Mouse (Mus musculus): ENCODE results near the gene Jarid2.
"Not testable (repeated sequence)": the region's sequence is repeated elsewhere in the genome, so short reads cannot be mapped to it uniquely, and the experiment has no call there.

Jarid2 gene

DNA sequence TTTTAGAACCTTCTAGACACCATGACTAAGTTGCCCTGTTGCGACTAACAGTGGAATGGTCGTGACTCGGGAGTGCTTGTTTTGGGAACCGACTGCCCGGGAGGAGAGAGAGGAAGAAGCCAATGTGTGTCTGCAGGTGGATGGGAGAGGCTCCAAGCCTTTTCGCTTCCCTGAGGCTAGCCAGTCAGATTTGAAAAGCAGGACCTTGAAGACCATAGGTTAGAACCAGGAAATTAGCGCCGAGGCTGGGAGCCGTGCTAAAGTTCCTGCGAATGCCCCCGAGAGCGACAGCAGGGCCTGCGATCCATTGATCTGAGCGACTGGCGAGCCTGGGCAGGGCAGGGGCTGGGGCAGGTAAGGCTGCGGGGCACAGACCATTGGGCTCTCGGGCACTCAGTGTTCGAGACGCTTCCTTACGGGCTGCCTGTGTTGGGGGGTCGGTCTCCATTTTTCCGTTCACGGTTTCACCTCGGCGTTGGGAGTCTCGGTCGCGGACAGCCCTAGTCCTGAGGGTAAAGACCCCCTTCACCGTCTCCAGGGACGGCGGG, at the start of gene Jarid2:
TSS of gene Jarid2 (plus strand) at position 51 of the 548 bp plus-strand sequence.
- peak; percentile 69 to 86 for DNase-seq (ENCODE audit: inconsistent age in 2 of 2, low spot score in 1 of 2)

DNA sequence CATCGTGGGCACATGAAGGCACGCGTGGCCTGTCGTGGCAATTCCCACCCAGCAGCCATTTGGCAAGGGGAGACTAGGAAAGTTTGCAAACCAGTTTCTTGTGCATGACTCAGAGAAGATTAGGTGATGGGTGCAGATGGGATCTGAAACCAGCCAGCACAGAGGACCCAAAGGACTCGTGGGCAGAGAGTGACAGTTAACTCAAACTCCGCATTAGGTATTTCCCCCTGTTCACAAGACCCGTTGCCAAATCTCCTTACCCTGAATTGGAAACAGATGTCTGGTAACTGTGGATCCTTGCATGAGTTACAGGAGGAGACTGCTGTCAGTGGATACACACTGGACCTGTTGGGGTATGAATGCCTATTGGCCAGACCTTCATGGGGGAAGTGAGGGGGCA, 48.2 kb upstream of the Jarid2 start:
- no peak for DNase-seq (ENCODE audit: inconsistent age in 2 of 2, low spot score in 1 of 2)

DNA sequence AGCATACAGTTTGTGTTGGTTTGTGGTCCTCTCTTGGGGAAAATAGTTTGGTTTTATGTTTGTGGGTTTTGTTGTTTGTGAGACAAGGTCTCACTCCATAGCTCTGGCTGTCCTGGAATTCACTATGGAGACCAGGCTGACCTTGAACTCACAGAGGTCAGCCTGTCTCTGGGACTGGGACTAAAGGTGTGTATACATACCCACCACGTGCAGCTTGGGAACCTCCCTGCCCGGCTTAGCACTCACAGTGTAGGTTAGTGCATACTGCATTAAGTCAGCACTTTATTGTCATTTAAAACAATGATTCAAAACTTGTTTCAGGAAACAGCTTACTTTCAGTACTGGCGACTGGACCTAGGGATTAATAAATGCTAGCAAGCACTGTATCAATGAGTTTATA, 41.1 kb upstream of the Jarid2 start:
- no peak for DNase-seq (ENCODE audit: inconsistent age in 2 of 2, low spot score in 1 of 2)

DNA sequence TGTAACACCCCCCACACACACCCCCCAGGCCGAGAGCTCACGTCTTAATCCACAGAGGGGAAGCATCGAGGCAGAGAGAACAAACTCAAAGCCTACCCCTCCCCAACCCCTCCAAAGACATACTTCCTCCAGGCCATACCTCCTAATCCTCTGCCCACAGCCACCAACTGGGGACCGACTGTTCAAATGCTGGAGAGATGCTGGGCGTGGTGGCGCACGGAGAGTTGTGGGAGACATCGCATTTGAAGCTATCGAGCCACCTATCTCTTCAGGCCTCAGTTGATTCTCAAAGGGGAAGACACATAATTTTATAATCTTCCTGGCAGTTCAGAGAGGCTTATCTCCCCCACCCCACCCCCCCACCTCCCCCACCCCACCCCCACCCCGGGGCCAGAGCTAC, 31.6 kb upstream of the Jarid2 start:
- DNase-seq (ENCODE audit: inconsistent age in 2 of 2, low spot score in 1 of 2), result no peak

DNA sequence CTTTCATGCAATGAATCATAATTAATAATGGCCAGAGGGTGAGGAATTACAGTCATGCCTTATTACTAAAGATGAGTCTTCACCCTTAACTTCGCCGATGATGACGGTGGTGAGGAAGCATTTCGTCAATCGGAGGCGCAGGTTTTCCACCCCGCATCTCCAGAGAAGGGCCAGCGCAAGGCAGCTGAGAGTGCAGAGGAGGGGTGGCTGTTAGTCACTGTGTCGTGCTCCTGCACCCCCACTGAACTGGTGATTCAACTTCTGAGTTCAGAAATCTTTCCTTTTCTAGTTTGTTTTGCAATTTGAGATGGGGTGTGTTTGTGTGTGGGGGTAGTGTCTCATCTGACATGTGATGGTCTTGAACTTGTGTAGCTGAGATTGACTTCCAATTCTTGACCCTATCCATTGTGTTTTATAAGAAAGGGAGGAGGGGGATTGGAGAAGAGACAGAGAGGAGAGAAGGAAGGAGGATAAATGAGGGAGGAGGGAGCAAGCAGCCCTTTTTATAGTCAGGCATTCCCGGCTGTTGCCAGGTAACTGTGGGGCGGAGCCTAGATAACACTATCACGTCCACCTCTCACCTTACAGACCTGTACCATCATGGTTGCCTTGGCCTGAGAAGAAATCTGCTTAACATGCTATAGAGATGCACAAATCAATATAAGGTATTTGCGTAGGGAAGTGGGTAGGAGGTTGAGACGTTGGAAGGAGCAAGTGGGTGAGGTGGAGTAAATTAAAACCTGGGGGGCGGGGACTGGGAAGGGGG, 25.1 kb upstream of the Jarid2 start:
- no peak for DNase-seq (ENCODE audit: inconsistent age in 2 of 2, low spot score in 1 of 2)

DNA sequence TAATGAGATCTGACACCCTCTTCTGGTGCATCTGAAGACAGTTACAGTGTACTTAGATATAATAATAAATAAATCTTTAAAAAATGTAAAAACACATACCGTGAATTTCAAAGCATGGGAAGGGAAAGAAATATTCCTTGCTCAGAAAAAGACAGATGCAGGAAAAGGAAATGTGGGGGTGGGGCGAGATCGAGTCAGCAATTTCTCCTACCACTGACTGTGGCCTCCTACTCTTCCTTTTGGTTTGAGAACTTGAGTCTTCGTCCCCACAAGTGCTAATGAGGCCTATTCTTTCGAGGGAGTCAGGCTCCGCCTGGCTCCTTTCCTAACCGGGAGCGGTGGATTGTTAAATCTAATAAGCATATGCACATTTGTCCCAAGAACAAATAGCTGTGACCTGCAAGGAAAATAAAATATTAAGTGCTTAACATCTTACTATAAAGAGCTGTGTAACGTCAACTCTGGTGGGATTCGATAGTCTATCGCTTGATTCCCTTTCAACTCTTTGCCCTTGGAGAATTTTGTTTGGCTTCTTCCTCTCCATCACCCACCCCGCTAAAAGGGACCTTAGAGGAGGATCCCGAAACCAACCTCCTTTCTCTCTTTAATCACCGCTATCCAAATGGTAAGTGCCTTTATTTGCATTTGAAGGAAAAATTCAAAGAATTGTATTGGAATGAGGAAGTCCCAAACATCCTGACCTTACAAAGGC, 24.1 kb upstream of the Jarid2 start:
- DNase-seq (ENCODE audit: inconsistent age in 2 of 2, low spot score in 1 of 2), result no peak

DNA sequence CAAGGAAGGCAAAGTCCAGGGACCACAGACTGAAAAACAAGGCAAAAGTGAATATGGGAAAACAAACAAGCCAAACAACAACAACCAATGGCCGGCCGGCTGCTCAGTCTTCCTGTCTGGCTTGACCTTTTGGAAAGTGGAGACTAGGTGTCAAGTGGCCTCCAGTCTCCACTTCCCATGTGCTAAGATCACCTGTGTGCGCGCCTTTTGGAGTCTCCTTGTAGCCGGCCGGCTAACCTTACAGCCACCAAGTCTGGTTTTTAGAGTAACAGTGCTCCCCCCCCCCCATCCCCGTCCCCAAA, 23.6 kb upstream of the Jarid2 start:
- no peak for DNase-seq (ENCODE audit: inconsistent age in 2 of 2, low spot score in 1 of 2)

DNA sequence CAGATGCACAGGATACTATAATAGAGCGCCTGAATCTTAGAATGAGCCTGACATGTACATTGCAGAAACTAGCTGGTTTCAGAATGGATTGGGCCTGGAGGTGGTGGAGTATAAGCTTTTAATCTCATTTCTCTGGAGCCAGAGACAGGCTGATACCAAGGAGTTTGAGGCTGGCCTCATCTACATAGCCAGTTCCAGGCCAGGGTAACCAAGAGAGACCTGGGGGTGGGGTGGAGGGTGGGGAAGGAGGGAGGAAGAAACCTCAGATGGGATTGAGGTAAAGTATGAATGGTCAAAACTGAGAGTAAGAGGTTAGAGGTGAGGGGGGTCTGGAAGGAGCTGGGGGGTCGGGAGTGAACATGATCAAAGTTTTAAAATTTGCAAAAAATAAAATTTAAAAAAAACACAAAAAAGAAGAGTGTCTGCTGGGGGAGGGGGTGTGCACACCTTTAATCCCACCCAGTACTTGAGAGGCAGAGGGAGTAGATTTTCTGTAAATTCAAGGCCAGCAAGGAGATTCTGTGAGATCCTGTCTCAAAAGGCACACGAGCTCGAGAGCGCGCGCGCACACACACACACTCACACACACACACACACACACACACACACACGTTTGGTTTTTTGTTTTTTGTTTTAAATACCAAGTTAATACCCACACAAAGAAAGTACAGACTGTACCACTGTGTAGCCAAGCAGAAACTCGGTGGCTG, 22.9 kb upstream of the Jarid2 start:
- DNase-seq (ENCODE audit: inconsistent age in 2 of 2, low spot score in 1 of 2), result no peak

DNA sequence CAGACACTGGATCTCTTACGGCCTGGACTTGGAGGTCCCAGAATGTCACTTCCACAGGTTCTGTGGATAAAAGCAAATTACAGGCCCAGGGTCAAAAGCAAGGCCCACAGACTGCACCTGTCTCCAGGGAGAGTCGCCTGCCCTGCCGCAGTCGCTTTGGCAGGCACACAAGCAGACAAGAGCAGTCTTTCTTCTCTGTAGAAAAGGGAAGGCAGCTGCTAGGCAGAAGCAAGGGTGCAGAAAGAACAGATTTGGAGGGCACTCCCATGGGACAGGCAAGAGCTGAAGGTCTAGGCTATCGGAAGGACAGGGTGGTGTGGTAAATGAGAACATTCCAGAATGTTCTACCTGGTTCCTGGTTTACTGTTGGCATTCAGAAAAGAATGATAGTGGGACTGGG, 22.1 kb upstream of the Jarid2 start:
- no peak for DNase-seq (ENCODE audit: inconsistent age in 2 of 2, low spot score in 1 of 2)

DNA sequence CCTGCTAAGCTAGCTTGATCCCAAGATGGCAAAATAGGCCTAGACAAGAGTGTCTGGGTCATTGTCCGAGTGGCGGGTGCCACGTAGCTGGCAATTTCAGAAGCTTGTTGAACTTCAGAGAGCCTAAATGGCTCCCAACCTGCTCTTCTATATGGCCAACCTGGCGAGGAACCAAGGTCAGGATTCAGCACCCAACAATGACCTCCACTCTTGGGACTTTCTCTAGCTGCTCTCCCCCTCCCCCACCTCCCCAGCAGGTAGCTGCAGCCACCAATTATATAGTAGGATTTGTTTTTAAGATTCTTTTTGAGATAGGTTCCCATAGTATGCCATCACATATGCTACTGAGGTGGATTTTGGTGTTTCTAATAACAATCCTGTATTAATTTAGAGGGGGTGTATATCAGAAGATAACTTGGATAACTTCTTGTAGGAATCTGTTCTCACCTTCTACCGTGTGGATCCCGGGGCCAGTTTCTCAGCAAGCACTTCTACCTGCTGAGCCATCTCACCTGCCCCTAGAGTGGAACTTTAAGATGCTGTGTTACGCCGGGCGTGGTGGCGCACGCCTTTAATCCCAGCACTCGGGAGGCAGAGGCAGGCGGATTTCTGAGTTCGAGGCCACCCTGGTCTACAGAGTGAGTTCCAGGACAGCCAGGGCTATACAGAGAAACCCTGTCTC, 20.8 kb upstream of the Jarid2 start:
- DNase-seq (ENCODE audit: inconsistent age in 2 of 2, low spot score in 1 of 2), result no peak

DNA sequence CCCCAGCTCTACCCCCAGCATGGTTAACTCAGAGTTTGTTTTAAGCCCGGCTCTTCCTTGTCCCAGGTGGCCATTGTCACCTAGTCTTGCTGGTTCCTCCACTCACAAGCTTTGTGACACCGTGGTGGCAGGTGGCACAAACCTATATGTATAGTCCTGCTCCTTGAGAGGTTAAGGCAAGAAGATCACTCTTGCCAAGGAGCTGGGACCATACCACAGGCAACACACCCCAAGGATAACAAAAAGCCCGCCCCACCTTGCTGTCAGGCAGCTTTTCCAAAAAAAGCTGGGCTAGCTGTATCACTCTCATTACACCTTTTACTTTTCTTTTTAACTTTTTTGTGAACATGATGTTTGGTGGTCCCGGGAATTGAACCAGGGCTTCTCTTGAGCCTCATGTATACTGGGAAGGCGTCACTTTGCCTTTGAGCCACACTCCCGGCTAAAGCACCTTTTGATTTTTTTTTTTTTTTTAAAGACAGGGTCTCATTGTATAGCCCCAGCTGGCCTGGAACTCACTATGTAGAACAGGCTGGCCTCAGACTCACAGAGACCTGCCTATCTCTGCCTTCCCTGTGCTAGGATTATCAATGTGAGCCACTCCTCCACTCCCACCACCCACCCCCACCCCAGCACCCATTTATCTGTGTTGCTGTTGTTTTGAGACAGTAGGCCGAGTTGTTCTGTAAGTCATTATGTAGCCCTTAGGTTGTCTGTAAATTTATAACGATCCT, 19.4 kb upstream of the Jarid2 start:
- DNase-seq (ENCODE audit: inconsistent age in 2 of 2, low spot score in 1 of 2), result no peak

DNA sequence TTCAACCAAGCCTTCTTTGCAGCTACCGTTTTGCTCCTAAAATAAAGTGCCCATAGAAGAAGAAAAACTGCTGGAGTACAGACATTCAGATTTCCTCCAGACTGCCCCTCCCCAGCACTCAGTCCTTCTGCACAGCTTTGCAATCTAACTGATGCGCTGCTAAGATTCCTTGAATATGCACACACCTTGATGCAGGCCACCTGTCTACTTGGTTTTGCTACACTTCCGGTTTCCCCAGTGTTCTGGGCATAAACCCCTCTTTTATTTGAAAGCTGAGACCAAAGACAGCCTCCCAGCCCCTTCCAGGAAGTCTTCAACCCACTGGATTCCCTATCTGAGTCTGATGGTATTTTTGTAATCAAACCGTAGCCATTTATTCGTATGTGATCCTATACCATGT, 18.2 kb upstream of the Jarid2 start:
- DNase-seq (ENCODE audit: inconsistent age in 2 of 2, low spot score in 1 of 2), result no peak

DNA sequence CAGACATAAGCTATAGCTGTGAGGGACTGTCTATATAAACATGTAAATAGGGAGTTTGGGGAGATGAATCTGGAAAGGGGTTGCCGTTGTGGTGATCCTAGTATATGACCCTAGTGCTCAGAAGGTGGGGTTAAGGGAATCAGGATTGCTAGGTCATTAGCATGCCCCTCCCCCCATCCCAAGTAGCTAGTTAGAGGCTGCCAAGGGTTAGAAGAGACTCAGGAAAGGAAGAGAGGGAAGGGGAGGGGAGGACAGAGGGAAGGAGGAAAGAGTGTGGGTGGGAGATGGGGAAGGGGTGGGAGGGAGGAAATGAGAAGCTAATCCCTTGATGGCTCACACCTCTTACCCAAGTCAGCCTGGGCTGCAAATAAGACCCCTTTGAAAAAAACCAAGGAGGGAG, 17.4 kb upstream of the Jarid2 start:
- DNase-seq (ENCODE audit: inconsistent age in 2 of 2, low spot score in 1 of 2), result no peak

DNA sequence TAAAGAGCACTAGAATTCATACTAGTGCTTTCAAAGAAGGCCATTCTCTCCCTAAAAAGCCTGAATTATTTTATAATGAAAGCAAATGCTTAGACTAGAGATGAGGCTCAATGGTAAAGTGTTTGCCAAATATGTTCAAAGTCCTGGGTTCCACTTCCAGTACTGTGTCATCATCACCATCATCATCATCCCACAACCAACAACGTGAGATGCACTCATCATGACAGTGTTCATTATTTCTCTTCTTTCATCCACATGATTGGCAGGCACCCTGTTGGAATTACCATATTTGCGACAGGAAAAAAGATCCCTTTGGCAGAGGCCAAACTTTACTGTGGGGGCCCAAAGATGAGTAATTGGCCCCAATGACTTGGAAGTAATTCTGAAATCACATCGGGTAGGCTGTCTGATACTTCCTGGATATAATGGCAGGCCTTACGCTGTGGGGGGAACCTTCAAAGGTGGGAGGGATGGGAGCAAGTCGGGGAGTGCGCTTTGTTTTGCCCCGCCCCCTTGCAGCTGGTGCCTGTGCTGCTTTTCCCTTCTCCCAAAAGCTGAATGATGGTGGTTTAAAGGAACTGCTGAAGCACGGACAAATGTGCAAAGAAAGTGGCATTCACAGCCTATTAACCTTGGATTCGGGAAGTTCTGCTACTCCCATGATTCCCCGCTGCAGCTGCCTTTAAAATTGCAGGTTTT, 13.9 kb upstream of the Jarid2 start:
- no peak for DNase-seq (ENCODE audit: inconsistent age in 2 of 2, low spot score in 1 of 2)

DNA sequence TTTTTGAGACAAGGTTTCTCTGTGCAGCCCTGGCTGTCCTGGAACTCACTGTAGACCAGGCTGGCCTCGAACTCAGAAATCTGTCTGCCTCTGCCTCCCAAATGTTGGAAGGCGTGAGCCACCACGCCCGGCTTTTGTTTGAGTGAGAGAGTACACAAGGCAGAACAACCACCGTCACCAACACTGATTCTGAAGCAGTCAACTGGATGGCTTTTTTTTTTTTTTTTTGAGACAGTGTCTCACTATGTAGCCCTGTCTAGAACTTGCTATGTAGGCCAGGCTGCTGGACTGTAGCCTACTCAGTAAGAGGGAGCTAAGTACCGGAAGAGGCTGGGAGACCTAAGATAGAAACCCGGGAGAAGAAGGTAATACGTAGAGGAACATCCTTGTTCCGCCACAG, 11.4 kb upstream of the Jarid2 start:
- no peak for DNase-seq (ENCODE audit: inconsistent age in 2 of 2, low spot score in 1 of 2)

DNA sequence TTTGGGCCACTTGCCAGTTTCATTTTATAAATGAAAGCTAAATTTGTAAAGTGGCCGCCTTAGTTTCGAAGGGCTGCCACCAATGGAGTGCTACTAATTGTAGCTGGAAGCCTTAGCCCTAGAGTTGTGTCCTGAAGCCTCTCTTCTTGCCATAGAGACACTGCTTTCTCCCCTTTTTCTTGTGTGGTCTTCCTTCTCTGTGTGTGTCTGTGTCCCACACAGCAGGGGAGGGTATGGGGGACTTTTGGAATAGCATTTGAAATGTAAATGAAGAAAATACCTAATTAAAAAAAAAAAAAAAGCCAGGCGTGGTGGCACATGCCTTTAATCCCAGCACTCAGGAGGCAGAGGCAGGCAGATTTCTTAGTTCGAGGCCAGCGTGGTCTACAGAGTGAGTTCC, 10.8 kb upstream of the Jarid2 start:
- not testable (repeated sequence) for DNase-seq (ENCODE audit: inconsistent age in 2 of 2, low spot score in 1 of 2)

DNA sequence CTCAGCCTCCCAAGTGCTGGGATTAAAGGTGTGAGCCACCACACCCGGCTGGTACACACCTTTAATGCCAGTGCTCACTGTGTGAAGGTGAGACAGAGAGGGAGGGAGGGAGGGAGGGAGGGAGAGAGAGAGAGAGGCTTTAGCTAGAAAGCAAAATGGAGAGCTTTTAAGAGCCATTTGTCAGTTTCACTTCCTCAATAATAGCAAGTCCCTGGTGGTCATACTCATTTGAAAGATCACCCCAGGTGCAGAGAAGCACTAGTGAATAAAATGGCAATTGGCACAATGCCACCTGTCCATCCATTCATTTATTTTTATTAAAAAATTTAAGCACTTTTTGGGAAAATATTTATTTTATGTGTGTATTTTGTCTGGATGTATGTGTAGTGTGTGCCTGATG, 9.2 kb upstream of the Jarid2 start:
- DNase-seq (ENCODE audit: inconsistent age in 2 of 2, low spot score in 1 of 2), result no peak

DNA sequence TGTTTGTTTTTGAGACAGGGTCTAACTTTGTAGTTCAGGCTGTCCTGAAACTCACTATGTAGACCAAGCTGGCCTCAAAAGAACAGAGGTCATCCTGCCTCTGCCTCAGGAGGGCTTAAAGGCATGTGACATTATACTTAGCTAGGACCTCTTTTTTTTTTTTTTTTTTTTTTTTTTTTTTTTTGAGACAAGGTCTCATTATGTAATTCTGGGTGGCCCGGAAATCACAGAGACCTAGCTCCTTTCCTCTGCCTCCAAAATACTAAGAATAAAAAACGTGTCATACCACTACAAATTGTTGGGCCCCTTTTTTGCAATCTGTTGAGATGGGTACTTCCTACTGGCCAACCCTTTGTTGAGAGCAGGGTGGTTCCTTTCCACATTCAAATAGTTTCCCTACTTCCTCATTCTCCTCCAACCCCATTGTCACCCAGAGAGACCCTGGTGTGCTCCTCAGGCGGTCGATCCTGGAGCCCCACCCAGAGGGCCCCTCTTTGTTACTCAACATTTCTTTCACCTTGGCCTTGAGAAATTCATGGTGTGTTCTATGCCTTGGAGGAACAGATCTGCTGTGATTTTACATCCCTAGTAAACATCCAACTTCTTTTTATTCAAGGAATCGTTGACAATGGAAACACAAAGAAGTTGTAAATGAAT, 7.3 kb upstream of the Jarid2 start:
- no peak for DNase-seq (ENCODE audit: inconsistent age in 2 of 2, low spot score in 1 of 2)

DNA sequence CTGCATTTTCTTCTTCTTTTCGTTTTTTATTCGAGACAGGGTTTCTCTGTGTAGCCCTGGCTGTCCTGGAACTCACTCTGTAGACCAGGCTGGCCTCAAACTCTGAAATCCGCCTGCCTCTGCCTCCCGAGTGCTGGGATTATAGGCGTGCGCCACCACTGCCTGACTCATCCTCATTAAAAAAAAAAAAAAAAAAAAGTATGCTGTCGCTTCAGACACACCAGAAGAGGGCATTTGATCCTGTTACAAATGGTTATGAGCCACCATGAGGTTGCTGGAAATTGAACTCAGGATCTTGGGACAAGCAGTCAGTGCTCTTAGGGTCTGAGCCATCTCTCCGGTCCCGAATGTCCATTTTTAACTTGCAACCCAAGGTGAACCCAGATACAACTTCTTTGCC, 5.8 kb upstream of the Jarid2 start:
- not testable (repeated sequence) for DNase-seq (ENCODE audit: inconsistent age in 2 of 2, low spot score in 1 of 2)

Measured in adrenal gland, adult (tissue).